Comparison of ENCODE assay signal across 26 mouse cellular contexts in the genomic region with DNA sequence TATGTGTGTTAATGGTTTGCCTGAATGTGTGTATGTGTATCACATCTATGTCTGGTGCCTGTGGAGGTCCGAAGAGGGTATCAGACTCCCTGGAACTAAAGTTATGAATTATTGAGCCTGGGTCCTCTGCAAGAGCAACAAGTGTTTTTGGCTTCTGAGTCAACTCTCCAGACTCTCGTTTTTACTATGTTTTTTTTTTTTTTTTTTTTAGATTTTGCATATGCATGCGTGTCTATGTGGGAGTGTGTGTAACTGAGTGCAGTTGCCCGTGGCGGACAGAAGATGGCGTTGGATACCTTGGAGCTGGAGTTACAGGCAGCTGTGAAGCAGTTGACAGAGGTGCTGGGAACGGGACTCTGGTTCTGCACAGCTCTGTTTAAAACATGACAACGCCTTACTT. TPM values are rescaled to one million over a fixed set of nuclear protein-coding genes. Genes with fewer than 3 reads are reported as not detected.
DNase-seq lines count a peak whose midpoint lies in the region; ATAC-seq and TF ChIP-seq lines count a peak whose summit lies in the region.
"Had no signal": no experiment of that assay in that cellular context is flagged by ENCODE, and none has a peak within 500 bp of the region (broad histone marks: within the 10 kb centered on the region; RNA-seq: fewer than 3 reads in every experiment).

No protein-coding gene starts in this region.

- 94% methylated on average over 8 of the region's 8 CpGs for WGBS in forebrain, embryonic 11.5 days

- intact Hi-C loops in heart, postnatal 36 days (cut with DNase I): no loop called here

- H3K36me3 ChIP-seq in CH12.LX (replicated peaks in 1 of 2; ENCODE audit: control insufficient read depth in 1 of 2, insufficient read depth in 1 of 2, low read length in 1 of 2) (no peaks in the 10 kb centered on the region), MEL (ENCODE audit: control insufficient read depth in 1 of 2, insufficient read depth in 2 of 2, low read length in 2 of 2) (no peaks in the 10 kb centered on the region)
- H3K36me3 ChIP-seq in forebrain, embryonic 11.5 days (ENCODE audit: control insufficient read depth, insufficient read depth, low read length): no peaks in the 10 kb centered on the region
- H3K36me3 ChIP-seq: embryonic facial prominence, embryonic 13.5 days; embryonic facial prominence, embryonic 15.5 days; forebrain, embryonic 12.5 days; G1E had no signal

- no peak overlapping the region for H3K4me2 ChIP-seq in CH12.LX (ENCODE audit: insufficient read depth, low read depth, poor library complexity, severe bottlenecking)
- no peak overlapping the region for H3K4me2 ChIP-seq in forebrain, embryonic 11.5 days (ENCODE audit: low read depth, low read length, severe bottlenecking)
- H3K4me2 ChIP-seq: embryonic facial prominence, embryonic 13.5 days; embryonic facial prominence, embryonic 15.5 days; forebrain, embryonic 12.5 days had no signal

- no peak overlapping the region for H3K9ac ChIP-seq in CH12.LX (ENCODE audit: insufficient read depth, low read depth)
- no peak overlapping the region for H3K9ac ChIP-seq in MEL (ENCODE audit: control insufficient read depth, low read depth, low read length, poor library complexity, severe bottlenecking)
- H3K9ac ChIP-seq in forebrain, embryonic 11.5 days (ENCODE audit: low read length): no peak overlapping the region
- H3K9ac ChIP-seq: embryonic facial prominence, embryonic 13.5 days; embryonic facial prominence, embryonic 15.5 days; forebrain, embryonic 12.5 days had no signal

- ATAC-seq in forebrain, embryonic 11.5 days (replicated peaks; ENCODE audit: low FRiP score): no peak
- ATAC-seq: CD4-positive, CD25-positive, alpha-beta regulatory T cell, adult 4 months; forebrain, embryonic 14.5 days; forebrain, embryonic 16.5 days had no signal

- no peak for TF ChIP-seq POLR2A in CH12.LX (IDR thresholded peaks at IDR 0.05; ENCODE audit: low read depth, low read length)
- TF ChIP-seq POLR2A in MEL (IDR thresholded peaks at IDR 0.05; ENCODE audit: control insufficient read depth in 1 of 2, insufficient read depth in 1 of 2, low read depth in 1 of 2, low read length in 2 of 2, poor library complexity in 1 of 2): no peak

- H3K27ac ChIP-seq in CH12.LX (ENCODE audit: insufficient read depth, low read depth): no peak overlapping the region
- H3K27ac ChIP-seq in MEL (ENCODE audit: control insufficient read depth, low read depth, low read length): no peak overlapping the region
- no peak overlapping the region for H3K27ac ChIP-seq in layer of hippocampus, adult 2 months
- H3K27ac ChIP-seq in forebrain, embryonic 11.5 days (ENCODE audit: low read depth, low read length): no peak overlapping the region
- H3K27ac ChIP-seq: embryonic facial prominence, embryonic 13.5 days; embryonic facial prominence, embryonic 15.5 days; forebrain, embryonic 12.5 days had no signal

- H3K79me2 ChIP-seq in CH12.LX (replicated peaks; ENCODE audit: control insufficient read depth, extremely low read depth, insufficient read depth, poor library complexity, severe bottlenecking) (no peaks in the 10 kb centered on the region), MEL (ENCODE audit: control insufficient read depth, insufficient read depth, low read length, poor library complexity) (no peaks in the 10 kb centered on the region)

- TF ChIP-seq CTCF in CH12.LX (conservative IDR thresholded peaks at IDR 0.05 in 1 of 2, IDR thresholded peaks at IDR 0.05 in 1 of 2; ENCODE audit: low read depth in 2 of 2, low read length in 2 of 2) (peak in 1 of 2 experiments; percentile 12; a peak in 2 of 4 replicates), MEL (IDR thresholded peaks at IDR 0.05 in 2 of 3, conservative IDR thresholded peaks at IDR 0.05 in 1 of 3; ENCODE audit: control insufficient read depth in 1 of 3, insufficient read depth in 1 of 3, low read depth in 2 of 3, low read length in 3 of 3, poor library complexity in 1 of 3, severe bottlenecking in 1 of 3) (peak in 2 of 3 experiments; percentile 7 to 9; a peak in 1 of 6 replicates)
- TF ChIP-seq CTCF in layer of hippocampus, adult 2 months (conservative IDR thresholded peaks at IDR 0.05): no peak

- DNase-seq in heart, adult 11 months: peak; percentile 23
- DNase-seq in heart, postnatal 36 days: no peak
- DNase-seq in CH12.LX (ENCODE audit: extremely low read depth) (no peak), MEL (ENCODE audit: low read depth, low spot score) (no peak), ZHBTc4 (ENCODE audit: low read depth, low spot score) (peak; percentile 15)
- no peak for DNase-seq in urinary bladder, postnatal 4 days (ENCODE audit: low spot score in 2 of 2)
- no peak for DNase-seq in layer of hippocampus, adult 2 months (ENCODE audit: low spot score in 2 of 2)
- no peak for DNase-seq in forebrain, embryonic 11.5 days (ENCODE audit: low spot score)
- DNase-seq: adrenal gland, adult 2 months; adrenal gland, postnatal 10 days; adrenal gland, postnatal 25 days; B cell, adult 2 months; cerebellum, adult 11 months; cerebellum, adult 18-20 months; cerebellum, adult 8-10 months; cerebellum, adult 9-11 months; cerebellum, postnatal 14 days; cerebellum, postnatal 36 days; embryo, embryonic 11 days had no signal

- TF ChIP-seq EP300 in CH12.LX (IDR thresholded peaks at IDR 0.05; ENCODE audit: low read length) (no peak), MEL (IDR thresholded peaks at IDR 0.05; ENCODE audit: low read depth in 1 of 2, low read length in 2 of 2) (no peak)

- H3K4me3 ChIP-seq in CH12.LX (replicated peaks in 1 of 3; ENCODE audit: low read depth in 2 of 3, low read length in 2 of 3, poor library complexity in 1 of 3): no peak overlapping the region
- no peak overlapping the region for H3K4me3 ChIP-seq in MEL (ENCODE audit: control insufficient read depth in 1 of 2, insufficient read depth in 1 of 2, low read depth in 2 of 2, low read length in 2 of 2)
- H3K4me3 ChIP-seq in layer of hippocampus, adult 2 months: no peak overlapping the region
- H3K4me3 ChIP-seq in forebrain, embryonic 11.5 days (ENCODE audit: low read depth, low read length): no peak overlapping the region
- H3K4me3 ChIP-seq: embryonic facial prominence, embryonic 13.5 days; embryonic facial prominence, embryonic 15.5 days; forebrain, embryonic 12.5 days had no signal

- TF ChIP-seq RAD21 in CH12.LX (IDR thresholded peaks at IDR 0.05; ENCODE audit: low read depth, low read length) (no peak; the same call in 1 of the 2 replicates), MEL (IDR thresholded peaks at IDR 0.05; ENCODE audit: low read depth, low read length) (no peak; the same call in 1 of the 2 replicates)

- no peaks in the 10 kb centered on the region for H3K27me3 ChIP-seq in CH12.LX (replicated peaks)
- H3K27me3 ChIP-seq in MEL (ENCODE audit: control insufficient read depth in 1 of 2, insufficient read depth in 2 of 2, low read length in 2 of 2): no peaks in the 10 kb centered on the region
- H3K27me3 ChIP-seq in forebrain, embryonic 11.5 days (ENCODE audit: control insufficient read depth, insufficient read depth, low read length): peaks cover 3% of the 10 kb centered on the region; the same call in 1 of the 2 replicates
- H3K27me3 ChIP-seq: embryonic facial prominence, embryonic 13.5 days had no signal

- in situ Hi-C loops in CH12.LX (cut with MboI; ENCODE audit: low pct_ligation_motif_present, low pct_unique_long_range_greater_than_20kb, low sequenced_read_pairs): no loop called here

- dilution Hi-C loops in CH12.LX (cut with MboI; ENCODE audit: extremely low pct_ligation_motif_present, extremely low pct_unique_long_range_greater_than_20kb, low sequenced_read_pairs): no loop called here

- H3K4me1 ChIP-seq in CH12.LX (ENCODE audit: control insufficient read depth in 1 of 2, insufficient read depth in 2 of 2) (peaks cover 0 to 5% of the 10 kb centered on the region in 2 experiments; a peak in 2 of 4 replicates), MEL (ENCODE audit: control insufficient read depth in 1 of 2, insufficient read depth in 2 of 2, low read length in 2 of 2) (no peaks in the 10 kb centered on the region; a peak in 1 of 4 replicates)
- no peaks in the 10 kb centered on the region for H3K4me1 ChIP-seq in forebrain, embryonic 11.5 days (replicated peaks; ENCODE audit: control insufficient read depth, insufficient read depth, low read length)
- H3K4me1 ChIP-seq: embryonic facial prominence, embryonic 13.5 days; embryonic facial prominence, embryonic 15.5 days; forebrain, embryonic 12.5 days had no signal

- H3K9me3 ChIP-seq in CH12.LX (replicated peaks; ENCODE audit: low read length): peaks cover 7% of the 10 kb centered on the region
- H3K9me3 ChIP-seq in MEL (replicated peaks; ENCODE audit: insufficient read depth, low read length): no peaks in the 10 kb centered on the region
- H3K9me3 ChIP-seq in forebrain, embryonic 11.5 days (ENCODE audit: control insufficient read depth, low read length): no peaks in the 10 kb centered on the region
- H3K9me3 ChIP-seq: embryonic facial prominence, embryonic 13.5 days; embryonic facial prominence, embryonic 15.5 days had no signal

TF ChIP-seq in CH12.LX, 34 proteins besides CTCF, POLR2A, EP300 and RAD21:
- TF ChIP-seq MXI1 (IDR thresholded peaks at IDR 0.05; ENCODE audit: low read depth, low read length) (no peak), ZNF384 (IDR thresholded peaks at IDR 0.05; ENCODE audit: low read depth, low read length) (peak; percentile 77), SMC3 (IDR thresholded peaks at IDR 0.05; ENCODE audit: low read depth, low read length) (peak; percentile 5; the same call in 1 of the 2 replicates)
TF ChIP-seq in CH12.LX: peak in this region for 2.

TF ChIP-seq in MEL, 35 proteins besides CTCF, POLR2A, EP300 and RAD21:
- TF ChIP-seq USF2 (IDR thresholded peaks at IDR 0.05; ENCODE audit: borderline replicate concordance in 1 of 2, insufficient read depth in 1 of 2, low read depth in 1 of 2, low read length in 2 of 2) (no peak), ZC3H11A (IDR thresholded peaks at IDR 0.05; ENCODE audit: low read depth, low read length) (0 out of 2 replicates have a peak, but pooled peaks have one; percentile 8)

RNA-seq across cellular contexts. Expression of gene Myb, which starts 7.7 kb away (rescaled TPM):
- not detected for total RNA-seq in heart, postnatal 36 days (2021)
- total RNA-seq in CH12.LX (2012; rRNA removed): 11.1 and 16.5 TPM in 2 replicates
- total RNA-seq in CH12.LX (2014; rRNA removed): 19.1 and 21.1 TPM in 2 replicates
- polyA plus RNA-seq in CH12.LX (2012; ENCODE audit: insufficient read length, low read depth): 18.5 and 24.0 TPM in 2 replicates
- 125 and 133 TPM in 2 replicates for total RNA-seq in MEL (2012; rRNA removed)
- polyA plus RNA-seq in MEL (2012; ENCODE audit: insufficient read depth in 1 of 2, insufficient read length in 2 of 2, low read depth in 1 of 2, low replicate concordance in 2 of 2, missing spikeins in 1 of 2): 100 to 1,000 TPM; 155 to 245 TPM
- under 1 TPM; 0.44 to 0.66 TPM for total RNA-seq in layer of hippocampus, adult 2 months (2021)
- 8.9 and 9.7 TPM in 2 replicates for polyA plus RNA-seq in forebrain, embryonic 11.5 days (2014; fragmentation: Nextera tagmentation; extraction: Ambion mirVana)

Comparison
In these comparisons a context has a peak if more than half of its experiments do, and no peak if none do; other contexts are left out.
1. DNase-seq: peak in heart, adult 11 months (single experiment) and ZHBTc4 (single experiment); none in heart, postnatal 36 days (0 of 2), CH12.LX (single experiment), MEL (single experiment), urinary bladder, postnatal 4 days (0 of 2), layer of hippocampus, adult 2 months (0 of 2) and forebrain, embryonic 11.5 days (single experiment).
2. RNA of gene Myb, which starts 7.7 kb away (total RNA-seq): 125 to 133 TPM in MEL and 11.1 to 21.1 TPM in CH12.LX; 0.44 to 0.66 TPM in layer of hippocampus, adult 2 months and not detected in heart, postnatal 36 days; every median in the first group is over 4 times any median in the second.